Mouse (Mus musculus): ENCODE measurements at regions not wholly inside any gene's neighbourhood (a gene's known extent, or its start where the extent isn't known, plus 50 kb on each side); places are given as distances from the start of the nearest gene placed in this dataset.
A peak's percentile ranks its signal among the peaks of the same experiment; 100 is the strongest.
"Not testable (repeated sequence)": the region's sequence is repeated elsewhere in the genome, so short reads cannot be mapped to it uniquely, and the experiment has no call there.

GRCm38 (mm10) chr2:16811401-16812281, 455.5 kb downstream of the Plxdc2 start:
- DNase-seq (ENCODE audit: low read depth, low spot score) = peak; percentile 90

GRCm38 (mm10) chr2:16820442-16820841, 464.3 kb downstream of the Plxdc2 start:
- DNase-seq (ENCODE audit: low read depth, low spot score) = no peak

GRCm38 (mm10) chr2:16824681-16825230, 468.7 kb downstream of the Plxdc2 start:
- DNase-seq (ENCODE audit: low read depth, low spot score) = no peak

- DNase-seq (ENCODE audit: low read depth, low spot score) = no peak
Measured at GRCm38 (mm10) chr2:16827266-16827665, 471.2 kb downstream of the Plxdc2 start.

- DNase-seq (ENCODE audit: low read depth, low spot score) = no peak
Measured at GRCm38 (mm10) chr2:16835960-16836359, 479.9 kb downstream of the Plxdc2 start.

GRCm38 (mm10) chr2:16838718-16839117, 482.6 kb downstream of the Plxdc2 start:
- peak; percentile 48 for DNase-seq (ENCODE audit: low read depth, low spot score)

GRCm38 (mm10) chr2:16849916-16850315, 493.8 kb downstream of the Plxdc2 start:
- DNase-seq (ENCODE audit: low read depth, low spot score) = no peak

GRCm38 (mm10) chr2:16860056-16860455, 504.0 kb downstream of the Plxdc2 start:
- no peak for DNase-seq (ENCODE audit: low read depth, low spot score)

- no peak for DNase-seq (ENCODE audit: low read depth, low spot score)
Measured at GRCm38 (mm10) chr2:16866163-16866852, 510.2 kb downstream of the Plxdc2 start.

- DNase-seq (ENCODE audit: low read depth, low spot score) = not testable (repeated sequence)
Measured at GRCm38 (mm10) chr2:16892381-16892780, 536.3 kb downstream of the Plxdc2 start.

GRCm38 (mm10) chr2:16909246-16910038, 553.3 kb downstream of the Plxdc2 start:
- no peak for DNase-seq (ENCODE audit: low read depth, low spot score)

- DNase-seq (ENCODE audit: low read depth, low spot score) = peak; percentile 62
Measured at GRCm38 (mm10) chr2:16914633-16915032, 558.5 kb downstream of the Plxdc2 start.

- DNase-seq (ENCODE audit: low read depth, low spot score) = no peak
Measured at GRCm38 (mm10) chr2:16929974-16930373, 573.9 kb downstream of the Plxdc2 start.

GRCm38 (mm10) chr2:16959432-16959831, 603.3 kb downstream of the Plxdc2 start:
- DNase-seq (ENCODE audit: low read depth, low spot score) = no peak

GRCm38 (mm10) chr2:16977380-16977779, 621.3 kb downstream of the Plxdc2 start:
- DNase-seq (ENCODE audit: low read depth, low spot score) = no peak

GRCm38 (mm10) chr2:16982823-16983222, 626.7 kb downstream of the Plxdc2 start:
- DNase-seq (ENCODE audit: low read depth, low spot score) = no peak

GRCm38 (mm10) chr2:16983583-16984221, 627.6 kb downstream of the Plxdc2 start:
- no peak for DNase-seq (ENCODE audit: low read depth, low spot score)

All from ES-CJ7 (cell line).